Mouse (Mus musculus) heart, embryonic 12.5 days (tissue): ENCODE results near the gene Psmb8. TPM values are rescaled to one million over a fixed set of nuclear protein-coding genes. Genes with fewer than 3 reads are reported as not detected.

Experiments
- ATAC-seq: fragments of 200-750 bp; cut with Nextera tagmentation; 2 replicates; pipeline ENCODE4 v1.8.0; 2017; ENCODE audit warnings: moderate TSS enrichment, moderate library complexity; ENCODE audit not compliant: insufficient number of reproducible peaks, low FRiP score
- H3K27ac ChIP-seq: fragments of 300-500 bp; sonication (generic); 2 replicates; pipeline ENCODE4 v1.5.1; 2016; ENCODE audit warnings: mild to moderate bottlenecking, moderate library complexity; ENCODE audit not compliant: poor library complexity, severe bottlenecking
- H3K27me3 ChIP-seq: fragments of 300-500 bp; sonication (generic); replicated peaks from 2 replicates; pipeline ENCODE4 v1.6.1; 2016; ENCODE audit warnings: mild to moderate bottlenecking, moderate library complexity
- H3K36me3 ChIP-seq: fragments of 300-500 bp; sonication (generic); 2 replicates; pipeline ENCODE4 v1.6.1; 2016; ENCODE audit warnings: mild to moderate bottlenecking, moderate library complexity
- H3K4me1 ChIP-seq: fragments of 300-500 bp; sonication (generic); replicated peaks from 2 replicates; pipeline ENCODE4 v1.6.1; 2016; ENCODE audit warnings: mild to moderate bottlenecking
- H3K4me2 ChIP-seq: fragments of 300-500 bp; sonication (generic); 2 replicates; pipeline ENCODE4 v1.6.1; 2016; ENCODE audit warnings: mild to moderate bottlenecking, moderate library complexity
- H3K4me3 ChIP-seq: fragments of 300-500 bp; sonication (generic); 2 replicates; pipeline ENCODE4 v1.5.1; 2016; ENCODE audit warnings: mild to moderate bottlenecking
- H3K9ac ChIP-seq: fragments of 300-500 bp; sonication (generic); 2 replicates; pipeline ENCODE4 v1.6.1; 2016; ENCODE audit warnings: mild to moderate bottlenecking, moderate library complexity
- H3K9me3 ChIP-seq: fragments of 300-500 bp; sonication (generic); replicated peaks from 2 replicates; pipeline ENCODE4 v1.6.1; 2016; ENCODE audit warnings: mild to moderate bottlenecking, moderate library complexity
- WGBS: fragments of 180-500 bp; shearing (Covaris S2); methylation state at CpG from one replicate; pipeline ENCODE4 v1.1.7; 2016; 5-methylcytosine and 5-hydroxymethylcytosine counted together
- polyA plus RNA-seq: library from polyadenylated mRNA; unstranded; fragments of >200 nt; fragmentation: Nextera tagmentation; extraction: Ambion mirVana; gene quantifications from 2 replicates; pipeline ENCODE4 v1.2.1, GENCODE M21; 2016

Gene Psmb8
- polyA plus RNA-seq, 1 experiment from 2014 or later = 1.9 TPM

GRCm38 (mm10) chr17:34194723-34195122 is 2.8 kb upstream of the Psmb8 start:
- ATAC-seq = no peak
- Histone ChIP-seq H3K9ac (no peak overlapping the region), H3K36me3 (no peaks in the 10 kb centered on the region), H3K9me3 (no peaks in the 10 kb centered on the region), H3K27me3 (peaks cover 98% of the 10 kb centered on the region), H3K4me1 (peaks cover 11% of the 10 kb centered on the region), H3K4me3 (no peak overlapping the region), H3K27ac (no peak overlapping the region), H3K4me2 (no peak overlapping the region)
- WGBS = 61% methylated on average over 4 of the region's 4 CpGs

GRCm38 (mm10) chr17:34196491-34196890 is 1.0 kb upstream of the Psmb8 start:
- H3K4me3 ChIP-seq = no peak overlapping the region

GRCm38 (mm10) chr17:34197904-34198520 is 491 bp downstream of the Psmb8 start:
- H3K9me3 ChIP-seq = no peaks in the 10 kb centered on the region
- peak overlapping the region; percentile 84 for H3K4me2 ChIP-seq
- no peak overlapping the region for H3K27ac ChIP-seq
- H3K36me3 ChIP-seq = no peaks in the 10 kb centered on the region
- no peak for ATAC-seq
- H3K9ac ChIP-seq = peak overlapping the region; percentile 16; the same call in 1 of the 2 replicates
- peaks cover 11% of the 10 kb centered on the region for H3K4me1 ChIP-seq
- 3% methylated on average over 32 of the region's 32 CpGs for WGBS
- H3K4me3 ChIP-seq = peak overlapping the region; percentile 56
- H3K27me3 ChIP-seq = peaks cover 89% of the 10 kb centered on the region

More at GRCm38 (mm10) chr17:34196491-34196890, 1.0 kb upstream of the Psmb8 start:
- H3K27me3 ChIP-seq = peaks cover 95% of the 10 kb centered on the region
- H3K4me2 ChIP-seq = no peak overlapping the region
- no peaks in the 10 kb centered on the region for H3K36me3 ChIP-seq
- 28% methylated on average over 12 of the region's 12 CpGs for WGBS
- H3K9me3 ChIP-seq = no peaks in the 10 kb centered on the region
- ATAC-seq = no peak
- no peak overlapping the region for H3K27ac ChIP-seq
- no peak overlapping the region for H3K9ac ChIP-seq
- peaks cover 11% of the 10 kb centered on the region for H3K4me1 ChIP-seq

- Histone ChIP-seq H3K4me1 (peaks cover 11% of the 10 kb centered on the region), H3K9me3 (no peaks in the 10 kb centered on the region), H3K36me3 (no peaks in the 10 kb centered on the region), H3K27me3 (peaks cover 90% of the 10 kb centered on the region), H3K4me3 (peak overlapping the region; percentile 56), H3K4me2 (peak overlapping the region; percentile 84), H3K27ac (no peak overlapping the region), H3K9ac (peak overlapping the region; percentile 16; the same call in 1 of the 2 replicates)
- no peak for ATAC-seq
- 9% methylated on average over 11 of the region's 11 CpGs for WGBS
Observed at GRCm38 (mm10) chr17:34198521-34198912, 996 bp downstream of the Psmb8 start.

GRCm38 (mm10) chr17:34199050-34199619 is 1.6 kb downstream of the Psmb8 start:
- 60% methylated on average over 12 of the region's 12 CpGs for WGBS
- H3K4me3 ChIP-seq = no peak overlapping the region
- no peak overlapping the region for H3K4me2 ChIP-seq
- H3K9me3 ChIP-seq = no peaks in the 10 kb centered on the region
- no peak overlapping the region for H3K27ac ChIP-seq
- no peaks in the 10 kb centered on the region for H3K36me3 ChIP-seq
- ATAC-seq = no peak
- H3K4me1 ChIP-seq = peaks cover 11% of the 10 kb centered on the region
- no peak overlapping the region for H3K9ac ChIP-seq
- peaks cover 89% of the 10 kb centered on the region for H3K27me3 ChIP-seq

- Histone ChIP-seq H3K4me3 (no peak overlapping the region), H3K27ac (no peak overlapping the region), H3K9ac (no peak overlapping the region), H3K9me3 (no peaks in the 10 kb centered on the region), H3K36me3 (no peaks in the 10 kb centered on the region), H3K4me1 (peaks cover 15% of the 10 kb centered on the region), H3K4me2 (no peak overlapping the region), H3K27me3 (peaks cover 84% of the 10 kb centered on the region)
- 75% methylated on average over 10 of the region's 10 CpGs for WGBS
- no peak for ATAC-seq
Observed at GRCm38 (mm10) chr17:34200047-34200446, 2.5 kb downstream of the Psmb8 start.

- Histone ChIP-seq H3K4me1 (peaks cover 21% of the 10 kb centered on the region), H3K27me3 (peaks cover 83% of the 10 kb centered on the region), H3K4me2 (no peak overlapping the region), H3K4me3 (no peak overlapping the region), H3K9ac (no peak overlapping the region), H3K27ac (no peak overlapping the region), H3K36me3 (no peaks in the 10 kb centered on the region), H3K9me3 (no peaks in the 10 kb centered on the region)
- WGBS = 85% methylated on average over 16 of the region's 16 CpGs
- ATAC-seq = no peak
Observed at GRCm38 (mm10) chr17:34200772-34201505, 3.4 kb downstream of the Psmb8 start.

GRCm38 (mm10) chr17:34201506-34202055 is 4.1 kb downstream of the Psmb8 start:
- no peak for ATAC-seq
- Histone ChIP-seq H3K9me3 (no peaks in the 10 kb centered on the region), H3K4me2 (no peak overlapping the region), H3K27ac (no peak overlapping the region), H3K9ac (no peak overlapping the region), H3K4me3 (no peak overlapping the region), H3K36me3 (no peaks in the 10 kb centered on the region), H3K4me1 (peaks cover 21% of the 10 kb centered on the region), H3K27me3 (peaks cover 83% of the 10 kb centered on the region)
- WGBS = 58% methylated on average over 7 of the region's 7 CpGs

- ATAC-seq = peak; percentile 34; the same call in 1 of the 2 replicates
- Histone ChIP-seq H3K36me3 (no peaks in the 10 kb centered on the region), H3K27me3 (peaks cover 79% of the 10 kb centered on the region), H3K9me3 (no peaks in the 10 kb centered on the region), H3K4me3 (no peak overlapping the region), H3K9ac (no peak overlapping the region), H3K4me1 (peaks cover 17% of the 10 kb centered on the region), H3K27ac (no peak overlapping the region), H3K4me2 (no peak overlapping the region)
- WGBS = 79% methylated on average over 4 of the region's 4 CpGs
Observed at GRCm38 (mm10) chr17:34202760-34203442, 5.4 kb downstream of the Psmb8 start.

GRCm38 (mm10) chr17:34203444-34203843 is 5.9 kb downstream of the Psmb8 start, which contains the start of gene Tap2:
Gene Tap2, plus strand, starts transcription at chr17:34203527.
- no peak within 1 kb of the TSS for H3K27ac ChIP-seq
- WGBS = 61% methylated on average over 5 of the region's 5 CpGs
- no peaks in the 10 kb centered on the region for H3K36me3 ChIP-seq
- H3K9ac ChIP-seq = peak within 1 kb of the TSS; percentile 73
- ATAC-seq = no peak
- peaks cover 77% of the 10 kb centered on the region for H3K27me3 ChIP-seq
- H3K9me3 ChIP-seq = no peaks in the 10 kb centered on the region
- H3K4me2 ChIP-seq = peak within 1 kb of the TSS; percentile 97
- H3K4me1 ChIP-seq = peaks cover 12% of the 10 kb centered on the region
- peak within 1 kb of the TSS; percentile 80 for H3K4me3 ChIP-seq
